Mouse (Mus musculus): ENCODE data around the gene Cort. TPM values are rescaled to one million over a fixed set of nuclear protein-coding genes. Genes with fewer than 3 reads are reported as not detected.

Cort gene
- polyA plus RNA-seq, 1 experiment = not detected

GRCm38 (mm10) chr4:149157415-149157973, 30.9 kb upstream of the Cort start:
- H3K4me1 ChIP-seq (ENCODE audit: control insufficient read depth, insufficient read depth, low read length) = no peaks in the 10 kb centered on the region
- no peaks in the 10 kb centered on the region for H3K27me3 ChIP-seq (replicated peaks; ENCODE audit: control insufficient read depth, insufficient read depth, low read length)
- no peak overlapping the region for H3K4me3 ChIP-seq (ENCODE audit: insufficient read depth, low read depth, low read length)
- WGBS = 86% methylated on average over 8 of the region's 8 CpGs
- H3K36me3 ChIP-seq (ENCODE audit: control insufficient read depth, insufficient read depth, low read length) = peaks cover 15% of the 10 kb centered on the region
- no peak overlapping the region for H3K27ac ChIP-seq (ENCODE audit: insufficient read depth, low read depth, low read length)
- no peak for DNase-seq
- TF ChIP-seq CTCF (conservative IDR thresholded peaks at IDR 0.05; ENCODE audit: insufficient read depth, insufficient read length, low read depth, low read length) (no peak), POLR2A (IDR thresholded peaks at IDR 0.05; ENCODE audit: low read depth, low read length) (no peak)

GRCm38 (mm10) chr4:149155711-149156110, 29.1 kb upstream of the Cort start:
- DNase-seq = no peak
- Histone ChIP-seq H3K4me3 (ENCODE audit: insufficient read depth, low read depth, low read length) (no peak overlapping the region), H3K36me3 (ENCODE audit: control insufficient read depth, insufficient read depth, low read length) (peaks cover 15% of the 10 kb centered on the region), H3K4me1 (ENCODE audit: control insufficient read depth, insufficient read depth, low read length) (no peaks in the 10 kb centered on the region), H3K27me3 (replicated peaks; ENCODE audit: control insufficient read depth, insufficient read depth, low read length) (no peaks in the 10 kb centered on the region), H3K27ac (ENCODE audit: insufficient read depth, low read depth, low read length) (no peak overlapping the region)
- TF ChIP-seq CTCF (conservative IDR thresholded peaks at IDR 0.05; ENCODE audit: insufficient read depth, insufficient read length, low read depth, low read length) (no peak), POLR2A (IDR thresholded peaks at IDR 0.05; ENCODE audit: low read depth, low read length) (no peak)
- WGBS = 90% methylated on average over 6 of the region's 6 CpGs

- WGBS = 98% methylated on average over 7 of the region's 7 CpGs
- H3K27ac ChIP-seq (ENCODE audit: insufficient read depth, low read depth, low read length) = no peak overlapping the region
- peaks cover 11% of the 10 kb centered on the region for H3K36me3 ChIP-seq (ENCODE audit: control insufficient read depth, insufficient read depth, low read length)
- H3K4me3 ChIP-seq (ENCODE audit: insufficient read depth, low read depth, low read length) = no peak overlapping the region
- no peaks in the 10 kb centered on the region for H3K4me1 ChIP-seq (ENCODE audit: control insufficient read depth, insufficient read depth, low read length)
- TF ChIP-seq POLR2A (IDR thresholded peaks at IDR 0.05; ENCODE audit: low read depth, low read length) = no peak
- no peak for TF ChIP-seq CTCF (conservative IDR thresholded peaks at IDR 0.05; ENCODE audit: insufficient read depth, insufficient read length, low read depth, low read length)
- H3K27me3 ChIP-seq (replicated peaks; ENCODE audit: control insufficient read depth, insufficient read depth, low read length) = no peaks in the 10 kb centered on the region
- DNase-seq = no peak
Observed at GRCm38 (mm10) chr4:149154859-149155258, 28.3 kb upstream of the Cort start.

- peaks cover 6% of the 10 kb centered on the region for H3K36me3 ChIP-seq (ENCODE audit: control insufficient read depth, insufficient read depth, low read length)
- no peaks in the 10 kb centered on the region for H3K27me3 ChIP-seq (replicated peaks; ENCODE audit: control insufficient read depth, insufficient read depth, low read length)
- no peak for TF ChIP-seq POLR2A (IDR thresholded peaks at IDR 0.05; ENCODE audit: low read depth, low read length)
- TF ChIP-seq CTCF (conservative IDR thresholded peaks at IDR 0.05; ENCODE audit: insufficient read depth, insufficient read length, low read depth, low read length) = no peak
- DNase-seq = no peak
- H3K4me3 ChIP-seq (ENCODE audit: insufficient read depth, low read depth, low read length) = no peak overlapping the region
- no peaks in the 10 kb centered on the region for H3K4me1 ChIP-seq (ENCODE audit: control insufficient read depth, insufficient read depth, low read length)
- H3K27ac ChIP-seq (ENCODE audit: insufficient read depth, low read depth, low read length) = no peak overlapping the region
- 88% methylated on average over 11 of the region's 11 CpGs for WGBS
Observed at GRCm38 (mm10) chr4:149150721-149151120, 24.2 kb upstream of the Cort start.

- Histone ChIP-seq H3K36me3 (ENCODE audit: control insufficient read depth, insufficient read depth, low read length) (peaks cover 6% of the 10 kb centered on the region), H3K4me1 (ENCODE audit: control insufficient read depth, insufficient read depth, low read length) (no peaks in the 10 kb centered on the region), H3K4me3 (ENCODE audit: insufficient read depth, low read depth, low read length) (no peak overlapping the region), H3K27ac (ENCODE audit: insufficient read depth, low read depth, low read length) (no peak overlapping the region), H3K27me3 (replicated peaks; ENCODE audit: control insufficient read depth, insufficient read depth, low read length) (no peaks in the 10 kb centered on the region)
- no peak for DNase-seq
- 64% methylated on average over 11 of the region's 11 CpGs for WGBS
- TF ChIP-seq CTCF (conservative IDR thresholded peaks at IDR 0.05; ENCODE audit: insufficient read depth, insufficient read length, low read depth, low read length) = no peak
- TF ChIP-seq POLR2A (IDR thresholded peaks at IDR 0.05; ENCODE audit: low read depth, low read length) = no peak
Observed at GRCm38 (mm10) chr4:149150256-149150655, 23.7 kb upstream of the Cort start.

- WGBS = 64% methylated on average over 7 of the region's 7 CpGs
- Histone ChIP-seq H3K27ac (ENCODE audit: insufficient read depth, low read depth, low read length) (no peak overlapping the region), H3K4me1 (ENCODE audit: control insufficient read depth, insufficient read depth, low read length) (no peaks in the 10 kb centered on the region), H3K4me3 (ENCODE audit: insufficient read depth, low read depth, low read length) (no peak overlapping the region), H3K27me3 (replicated peaks; ENCODE audit: control insufficient read depth, insufficient read depth, low read length) (no peaks in the 10 kb centered on the region), H3K36me3 (ENCODE audit: control insufficient read depth, insufficient read depth, low read length) (no peaks in the 10 kb centered on the region)
- DNase-seq = no peak
- TF ChIP-seq POLR2A (IDR thresholded peaks at IDR 0.05; ENCODE audit: low read depth, low read length) (no peak), CTCF (conservative IDR thresholded peaks at IDR 0.05; ENCODE audit: insufficient read depth, insufficient read length, low read depth, low read length) (no peak)
Observed at GRCm38 (mm10) chr4:149149611-149150010, 23.0 kb upstream of the Cort start.

GRCm38 (mm10) chr4:149149196-149149595, 22.6 kb upstream of the Cort start:
- no peak for TF ChIP-seq POLR2A (IDR thresholded peaks at IDR 0.05; ENCODE audit: low read depth, low read length)
- DNase-seq = no peak
- Histone ChIP-seq H3K27me3 (replicated peaks; ENCODE audit: control insufficient read depth, insufficient read depth, low read length) (no peaks in the 10 kb centered on the region), H3K36me3 (ENCODE audit: control insufficient read depth, insufficient read depth, low read length) (no peaks in the 10 kb centered on the region), H3K4me1 (ENCODE audit: control insufficient read depth, insufficient read depth, low read length) (no peaks in the 10 kb centered on the region), H3K4me3 (ENCODE audit: insufficient read depth, low read depth, low read length) (no peak overlapping the region), H3K27ac (ENCODE audit: insufficient read depth, low read depth, low read length) (no peak overlapping the region)
- WGBS = 68% methylated on average over 9 of the region's 9 CpGs

All from kidney, adult 2 months (tissue).